Mouse (Mus musculus) kidney, adult 11 months (tissue): ENCODE data around the gene Bhmt.

ENCODE experiments used
- DNase-seq: peaks from one replicate; pipeline ENCODE4 v3.0.0; 2022

Gene Bhmt

DNA sequence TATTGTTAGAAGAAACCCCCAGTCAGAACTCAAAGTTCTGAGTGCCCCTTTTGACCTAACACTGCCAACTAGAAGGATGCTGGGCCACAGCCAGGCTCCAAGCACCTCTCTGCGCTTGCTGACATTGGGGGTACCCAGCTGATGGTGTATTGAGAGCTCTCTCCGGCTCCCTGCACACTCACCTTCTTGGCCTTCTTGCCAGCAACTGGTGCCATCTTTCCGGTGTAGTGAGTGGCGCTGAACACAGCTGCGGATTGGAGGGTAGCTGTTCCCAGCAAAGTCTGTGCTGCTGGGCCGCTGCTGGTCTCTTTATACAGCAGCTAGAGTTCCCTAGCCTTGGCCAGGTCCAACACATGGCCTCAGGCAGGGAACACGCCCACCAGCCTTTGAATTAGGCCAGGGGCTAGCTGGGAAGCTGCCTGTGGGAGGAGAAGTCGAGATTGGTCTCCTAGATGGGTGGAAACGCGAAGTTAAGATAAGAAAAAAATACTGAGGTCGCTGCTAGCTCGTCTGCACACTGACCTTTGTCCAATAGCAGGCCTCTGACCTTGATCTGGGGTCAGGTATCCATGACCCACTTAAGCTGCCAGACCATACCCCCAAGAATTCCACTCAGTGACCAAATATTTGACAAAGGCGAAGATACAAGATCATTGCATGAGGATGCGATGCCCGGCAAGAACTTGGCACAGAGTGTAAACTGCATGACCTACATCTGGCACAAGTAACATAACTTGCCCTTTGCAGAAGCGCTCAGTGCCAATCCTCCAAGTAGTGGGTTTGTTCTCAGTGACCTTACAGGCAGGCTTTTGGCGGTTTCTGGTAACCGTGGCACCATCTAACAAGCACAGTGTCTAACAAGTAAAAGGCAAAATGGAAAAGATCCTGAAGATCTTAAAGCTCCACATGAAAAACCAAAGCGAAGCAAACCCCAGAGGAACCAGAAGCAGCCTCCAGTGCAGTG is at the start of gene Bhmt:
Gene Bhmt (minus strand): TSS at position 680 of the 964 bp plus-strand sequence.
- DNase-seq: peak; percentile 50

DNA sequence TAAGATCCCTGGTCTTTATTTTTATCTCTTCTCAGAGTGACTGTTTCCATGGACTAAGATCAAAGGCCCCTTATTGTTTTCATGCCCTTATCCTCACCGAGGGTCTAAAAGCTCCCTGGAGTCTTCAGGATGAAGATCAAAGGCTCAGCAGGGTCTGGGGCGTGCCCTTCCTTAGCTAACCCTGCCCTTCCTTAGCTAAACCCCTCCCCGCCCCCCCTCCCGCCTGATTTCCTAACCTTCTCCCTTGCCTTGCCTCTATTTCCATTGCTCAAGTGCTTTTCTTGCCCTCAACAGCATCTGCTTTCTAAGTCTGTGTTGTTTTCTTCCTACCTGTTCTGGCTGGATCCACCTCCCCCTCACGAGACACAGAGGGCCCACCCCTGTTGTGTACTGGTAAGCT is 49.6 kb upstream of the Bhmt start:
- no peak for DNase-seq

DNA sequence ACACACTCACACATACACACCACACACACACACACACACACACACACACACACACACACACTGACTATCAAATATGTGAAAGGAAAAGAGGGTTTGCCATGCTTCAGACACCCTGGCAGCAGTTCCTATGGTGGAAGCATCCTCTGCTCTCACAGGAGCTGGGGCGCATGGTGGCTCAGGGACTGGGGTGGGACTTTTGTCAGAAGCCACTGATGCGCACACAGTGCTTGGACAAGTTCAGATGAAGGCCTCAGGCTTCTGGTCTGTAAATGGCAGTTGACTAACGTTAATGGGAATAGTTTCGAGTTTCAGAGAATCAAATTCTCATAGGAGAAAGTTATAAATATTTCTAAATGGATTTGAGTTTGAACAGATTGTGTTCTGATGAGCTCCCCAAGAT is 47.5 kb upstream of the Bhmt start:
- DNase-seq: no peak

DNA sequence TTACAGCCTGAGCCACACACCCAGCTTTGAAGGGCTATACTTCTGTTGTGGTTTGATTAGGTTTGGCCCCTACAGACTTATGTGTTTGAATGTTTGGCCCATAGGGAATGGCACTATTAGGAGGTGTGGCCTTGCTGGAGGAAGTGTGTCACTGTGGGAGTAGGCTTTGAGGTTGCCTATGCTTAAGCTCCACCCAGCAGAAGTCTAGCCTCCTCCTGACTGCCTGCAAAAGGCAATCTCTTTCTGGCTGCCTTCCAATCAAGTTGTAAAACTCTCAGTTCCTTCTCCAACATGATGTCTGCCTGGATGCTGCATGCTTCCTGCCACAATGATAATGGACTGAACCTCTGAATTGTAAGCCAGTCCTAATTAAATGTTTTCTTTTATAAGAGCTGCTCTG is 45.6 kb upstream of the Bhmt start:
- no peak for DNase-seq

DNA sequence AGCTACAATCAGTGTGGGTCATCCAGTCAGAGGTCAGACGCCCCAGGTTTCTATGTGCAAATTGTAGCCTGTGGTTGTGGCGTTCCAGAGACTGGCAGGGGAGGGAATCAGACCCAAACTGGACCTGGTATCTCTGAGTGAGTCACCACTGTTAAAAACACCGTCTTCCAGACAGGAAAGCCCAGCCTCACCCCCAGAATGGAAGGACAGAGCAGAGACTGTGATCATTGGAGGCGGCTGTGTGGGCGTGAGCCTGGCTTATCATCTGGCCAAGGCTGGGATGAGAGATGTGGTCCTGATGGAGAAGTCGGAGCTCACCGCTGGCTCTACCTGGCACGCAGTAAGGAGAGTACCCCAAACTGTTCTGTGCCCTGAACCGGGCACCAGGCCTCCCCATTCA is 39.1 kb upstream of the Bhmt start:
- DNase-seq: no peak

DNA sequence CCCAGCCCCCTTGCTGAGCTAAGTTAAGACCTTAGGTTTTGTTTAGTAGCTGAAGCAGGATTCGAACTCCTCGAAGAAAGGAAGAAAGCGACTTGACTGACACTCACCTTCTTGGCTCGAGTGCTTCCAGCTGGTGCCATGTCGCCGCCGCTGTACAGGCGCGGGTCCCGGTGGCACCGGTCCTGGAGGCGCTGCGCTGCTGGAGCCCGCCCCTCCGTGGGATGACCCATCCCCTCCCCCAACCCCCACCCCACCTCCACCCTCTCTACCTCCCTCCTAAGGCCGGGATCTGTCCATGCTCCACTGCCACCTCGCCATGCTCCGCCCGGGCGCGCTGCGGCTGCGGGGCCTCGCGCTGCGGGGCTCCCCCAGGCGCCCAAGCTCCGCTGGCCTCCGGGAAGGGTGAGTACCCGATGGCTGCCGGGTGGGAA is 36.4 kb upstream of the Bhmt start, which contains the start of the genes Bhmt2 and Dmgdh:
Gene Bhmt2 (minus strand): TSS at position 172 of the 431 bp plus-strand sequence.
Gene Dmgdh (plus strand): TSS at position 303 of the 431 bp plus-strand sequence.
- peak; percentile 47 for DNase-seq

DNA sequence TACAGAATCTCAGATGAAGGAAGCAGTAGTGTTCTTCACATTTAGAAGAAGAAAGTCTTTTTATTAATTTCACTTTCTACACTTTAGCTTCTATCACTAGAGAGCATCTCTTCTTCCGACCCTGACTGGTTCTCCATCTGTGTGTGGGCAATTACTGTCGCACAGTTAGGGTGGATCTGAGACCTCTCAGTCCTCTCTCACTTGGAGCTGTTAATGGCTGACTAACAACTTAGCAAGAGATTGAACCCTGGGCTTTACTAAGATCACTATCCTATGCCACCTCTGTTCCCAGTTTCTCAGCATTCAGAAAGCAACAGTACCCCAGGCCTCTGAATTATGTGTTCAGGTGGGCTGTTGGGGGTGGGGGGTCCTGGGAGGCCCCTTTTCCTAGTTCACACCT is 35.5 kb upstream of the Bhmt start:
- DNase-seq: peak; percentile 30

DNA sequence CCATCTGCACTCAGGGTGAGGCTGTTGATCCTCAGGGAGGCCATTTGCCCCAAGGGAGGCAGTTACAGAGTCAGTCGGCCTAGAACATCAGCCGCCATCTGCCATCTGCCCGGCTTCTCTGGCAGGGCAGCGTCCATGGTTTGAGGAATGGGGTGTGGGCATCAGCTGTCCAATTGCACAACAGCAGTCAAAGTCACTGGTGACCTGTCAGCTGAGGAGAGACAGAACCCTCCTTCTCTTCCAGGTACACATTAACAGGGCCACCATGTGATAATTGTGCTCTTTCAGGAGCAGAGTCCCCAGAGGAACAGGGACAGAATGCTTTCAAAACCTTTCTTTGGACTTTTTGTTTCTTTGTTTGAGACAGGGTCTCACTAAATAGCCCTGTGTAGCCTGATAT is 34.6 kb upstream of the Bhmt start:
- peak; percentile 78 for DNase-seq

DNA sequence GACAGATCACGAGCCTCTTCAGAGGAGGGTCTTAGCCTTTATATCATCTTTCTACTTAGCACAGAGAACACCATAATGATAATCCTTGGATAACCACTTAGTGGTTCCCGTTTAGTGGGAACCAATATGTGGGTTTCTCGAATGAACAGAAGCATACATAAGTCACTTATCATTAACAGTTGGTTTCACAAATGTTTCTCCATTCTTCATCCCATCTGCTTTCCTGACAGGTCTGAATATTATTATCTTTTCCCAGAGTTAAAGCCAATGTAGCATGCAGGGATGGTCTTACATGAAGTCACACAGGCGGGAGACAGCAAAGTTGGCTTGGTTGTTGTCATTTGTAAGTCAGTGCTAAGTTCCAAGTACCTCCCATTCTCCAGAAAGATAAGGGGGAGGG is 29.8 kb upstream of the Bhmt start:
- DNase-seq: no peak

DNA sequence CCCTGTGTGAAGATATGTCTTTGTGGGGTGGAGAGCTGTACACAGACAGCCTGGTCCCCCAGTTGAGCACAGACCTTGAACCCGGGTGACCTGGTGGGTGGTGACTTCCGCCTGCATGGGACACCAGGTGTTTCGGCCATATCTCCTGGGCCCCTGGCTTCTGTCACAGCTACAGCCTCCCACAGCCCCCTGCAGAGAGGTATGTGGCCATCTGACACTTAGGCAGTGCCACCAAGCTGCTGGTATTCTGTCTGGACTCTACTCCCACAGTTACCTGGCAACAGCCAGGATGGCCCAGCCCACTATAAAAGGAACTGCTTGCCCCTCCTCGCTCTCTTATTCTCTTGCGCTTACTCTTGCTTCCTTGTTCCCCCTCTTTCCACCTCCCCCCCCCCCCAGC is 20.2 kb upstream of the Bhmt start:
- DNase-seq: no peak

DNA sequence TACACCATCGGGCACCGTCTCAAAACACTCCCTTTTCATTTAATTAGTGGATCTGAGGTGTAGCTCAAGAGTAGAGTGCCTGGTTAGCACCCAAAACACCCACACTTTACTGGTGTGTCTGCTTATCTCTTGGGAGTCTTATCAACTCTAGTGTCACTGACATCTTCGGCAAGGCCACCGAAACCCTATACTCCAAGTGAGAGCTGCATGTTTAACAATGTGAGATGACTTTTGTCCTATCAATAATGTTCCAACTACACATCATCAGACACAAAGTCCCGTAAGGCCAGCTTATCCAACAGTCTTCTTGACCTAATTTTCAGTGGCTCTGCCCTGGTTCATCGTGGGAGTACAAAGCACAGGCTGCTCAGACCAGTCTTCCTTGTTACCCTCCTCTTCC is 15.6 kb upstream of the Bhmt start:
- DNase-seq: no peak

DNA sequence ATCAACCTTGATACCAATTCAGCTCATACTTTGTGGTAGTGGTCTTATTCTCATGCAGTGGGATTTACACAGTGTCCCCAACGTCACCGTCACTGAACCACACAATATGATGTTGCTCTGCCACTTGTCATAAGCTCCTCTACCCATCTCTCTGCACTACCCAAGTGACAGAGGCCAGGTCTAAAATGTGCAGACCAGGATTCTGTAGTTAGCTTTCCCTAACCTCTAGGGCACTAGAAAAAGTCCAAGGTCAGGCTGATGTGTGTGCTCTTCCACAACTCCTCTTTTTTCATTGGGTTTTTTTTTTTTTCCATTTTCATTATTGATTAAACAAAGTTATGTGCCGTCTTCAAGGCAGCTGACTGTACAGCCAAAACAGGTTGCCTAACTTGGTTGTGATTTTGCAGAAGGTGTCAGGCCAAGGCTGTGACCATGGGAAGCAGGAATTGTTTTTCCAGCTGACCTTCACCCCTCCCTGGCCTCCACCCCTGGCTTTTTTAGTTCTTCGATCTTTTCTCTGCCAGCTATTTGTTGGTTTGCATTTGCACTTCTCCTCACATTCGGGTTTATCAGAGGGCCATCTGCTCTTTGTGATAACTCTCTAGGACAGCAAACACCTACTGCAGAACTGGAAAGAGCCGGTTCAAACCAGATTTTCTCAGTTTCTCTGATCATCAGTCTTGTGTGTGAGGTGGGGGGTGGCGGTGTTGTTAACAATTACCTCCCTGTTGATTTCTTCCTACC is 10.8 kb upstream of the Bhmt start:
- peak; percentile 75 for DNase-seq

DNA sequence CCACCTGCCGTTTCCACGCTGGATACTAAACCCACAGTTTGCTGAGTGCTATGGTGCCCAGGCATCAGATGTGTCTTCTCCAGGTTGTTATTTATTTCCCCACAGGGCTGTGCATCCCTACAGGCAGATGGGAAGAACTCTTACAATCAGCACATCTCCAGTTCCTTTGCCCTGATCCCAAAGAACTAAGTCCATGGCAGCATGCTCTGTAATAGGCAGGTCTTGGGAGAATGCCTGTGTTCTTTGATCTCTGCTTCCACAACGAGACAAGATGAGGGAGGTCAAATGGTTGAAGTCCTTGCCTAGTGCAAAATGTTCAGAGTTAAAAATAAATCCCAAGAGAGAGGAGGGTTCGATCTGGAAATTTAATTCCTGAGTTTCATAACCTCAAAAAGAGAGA is 1.9 kb upstream of the Bhmt start:
- DNase-seq: peak; percentile 82

DNA sequence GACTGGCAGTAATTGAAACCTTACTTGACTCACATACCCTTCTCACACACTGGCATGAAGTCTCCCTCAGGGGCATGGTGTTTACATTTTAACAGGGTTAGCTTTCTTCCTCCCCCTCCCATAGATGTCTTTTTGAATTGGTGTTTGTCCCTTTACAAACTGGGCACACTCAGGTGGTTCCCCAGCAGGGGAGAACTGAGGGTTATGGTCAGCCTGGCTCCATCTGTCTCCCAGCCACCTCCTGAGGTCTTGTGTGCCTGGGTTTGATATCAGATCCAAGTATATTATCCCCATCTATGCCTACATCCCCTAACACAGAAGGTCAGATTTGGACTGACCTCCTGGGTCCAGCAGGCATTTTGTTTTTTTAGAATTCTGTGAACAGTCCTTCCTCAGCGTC is 1.2 kb downstream of the Bhmt start:
- no peak for DNase-seq

DNA sequence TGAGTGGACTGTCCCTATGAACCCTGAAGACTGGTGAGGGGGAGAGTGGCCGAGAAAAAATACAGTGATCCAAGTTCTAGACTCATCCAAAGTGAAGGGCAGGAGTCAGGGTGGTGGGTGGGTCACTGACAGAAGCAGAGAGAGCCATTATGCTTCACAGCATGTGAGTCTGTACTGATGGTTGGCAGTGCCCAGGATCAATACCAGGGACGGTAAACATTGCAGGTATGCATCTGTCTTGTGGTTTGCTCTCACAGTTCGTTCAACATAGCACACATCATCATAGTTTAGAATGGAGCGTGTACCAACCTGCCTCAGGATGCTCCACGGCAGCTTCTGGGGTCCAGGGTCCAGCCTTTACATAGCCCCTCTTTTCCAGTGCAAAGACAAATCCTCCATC is 4.8 kb downstream of the Bhmt start:
- no peak for DNase-seq

DNA sequence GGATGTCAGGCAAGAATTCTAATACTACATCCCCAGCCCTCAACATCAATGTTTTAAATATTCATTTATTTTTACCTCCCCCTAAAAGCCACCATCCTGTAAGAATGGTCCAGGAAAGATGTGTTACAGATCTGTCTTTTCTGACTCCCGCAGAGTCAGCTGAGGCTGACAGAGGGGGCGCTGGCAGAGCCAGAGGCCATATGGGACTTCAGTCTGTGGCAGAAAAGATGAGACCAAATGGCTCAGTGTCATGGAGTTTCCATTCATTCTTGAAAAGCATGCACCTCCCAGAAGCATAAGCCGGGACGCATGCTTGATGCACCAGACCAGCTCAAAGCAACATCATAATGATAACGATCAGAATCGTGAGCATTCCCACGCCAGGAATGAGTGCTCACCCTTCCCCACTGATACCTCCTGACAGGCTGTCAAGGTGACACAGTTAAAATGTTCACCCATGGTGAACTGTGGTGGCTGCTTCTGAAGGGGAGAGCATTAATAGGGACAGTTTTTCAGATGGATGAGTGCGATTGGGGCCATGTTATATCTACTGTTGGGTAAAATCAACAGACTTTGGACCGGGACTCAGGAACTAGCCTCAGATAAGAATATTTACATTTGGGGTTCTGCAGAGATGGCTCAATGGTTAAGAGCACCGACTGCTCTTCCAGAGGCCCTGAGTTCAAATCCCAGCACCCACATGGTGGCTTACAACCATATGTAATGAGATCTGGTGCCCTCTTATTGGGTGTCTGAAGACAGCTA is 6.6 kb downstream of the Bhmt start:
- DNase-seq: no peak

DNA sequence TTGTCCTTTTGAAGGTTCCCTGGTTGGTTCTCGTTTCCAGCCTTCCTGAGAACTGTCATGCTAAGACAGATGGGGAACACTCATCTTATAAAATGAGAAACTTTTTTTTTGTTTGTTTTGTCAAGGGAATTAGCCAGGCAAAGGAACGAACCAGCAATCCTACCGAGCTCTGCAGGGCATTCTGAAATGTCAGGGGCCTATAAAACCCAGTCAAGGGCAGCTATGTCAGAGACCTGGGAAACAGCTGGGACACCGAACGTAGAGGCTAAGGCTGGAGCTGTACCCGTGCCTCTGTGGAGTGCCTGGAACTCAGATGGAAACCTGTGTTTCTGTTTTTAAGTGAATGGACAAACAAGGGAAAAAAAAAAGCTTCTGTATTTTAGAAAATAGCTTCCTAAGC is 8.9 kb downstream of the Bhmt start:
- no peak for DNase-seq

DNA sequence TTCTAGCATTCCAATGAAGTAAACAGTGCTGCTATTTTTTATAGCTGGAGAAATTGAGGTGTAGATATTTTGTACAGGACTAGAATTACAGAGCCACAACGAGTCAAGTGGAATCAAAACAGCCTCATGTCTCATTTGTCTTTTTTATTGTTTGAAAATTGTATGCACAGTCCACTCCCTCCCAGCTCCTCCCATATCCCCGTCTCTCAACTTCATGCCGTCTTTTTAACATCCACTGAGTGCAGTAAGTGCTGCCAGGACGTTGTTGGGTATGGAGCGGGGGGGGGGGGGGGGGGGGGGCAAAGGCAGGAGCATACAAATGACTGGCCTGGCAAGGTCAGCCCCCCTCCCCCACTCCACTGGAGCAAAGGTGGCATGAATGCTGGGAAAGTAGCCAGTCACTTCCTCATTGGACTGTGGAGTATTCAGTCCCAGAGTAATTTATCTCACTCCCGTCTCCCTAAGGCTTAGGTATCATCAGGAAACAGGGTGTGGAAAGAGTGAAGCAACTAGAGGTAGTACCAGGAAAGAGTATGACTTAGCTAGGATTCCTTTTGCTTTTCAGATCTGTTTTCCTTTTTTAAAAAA is 23.3 kb downstream of the Bhmt start:
- DNase-seq: peak; percentile 88

DNA sequence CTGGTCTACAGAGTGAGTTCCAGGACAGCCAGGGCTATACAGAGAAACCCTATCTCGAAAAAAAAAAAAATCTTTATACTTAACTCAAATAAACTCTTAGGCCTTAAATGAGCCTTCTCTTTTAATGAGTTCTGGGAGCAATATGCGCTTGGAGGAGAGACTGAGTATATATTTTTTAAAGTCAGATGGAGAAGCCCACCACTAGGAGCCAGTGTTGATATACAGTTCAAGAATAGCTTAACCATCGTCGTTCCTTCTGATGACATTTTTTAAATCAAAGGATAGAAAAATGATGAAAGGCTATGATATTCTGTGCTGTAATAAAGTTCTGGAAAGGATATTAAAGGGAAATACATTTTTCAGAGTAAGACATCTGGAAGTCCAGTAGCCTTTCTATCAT is 24.0 kb downstream of the Bhmt start:
- DNase-seq: no peak

DNA sequence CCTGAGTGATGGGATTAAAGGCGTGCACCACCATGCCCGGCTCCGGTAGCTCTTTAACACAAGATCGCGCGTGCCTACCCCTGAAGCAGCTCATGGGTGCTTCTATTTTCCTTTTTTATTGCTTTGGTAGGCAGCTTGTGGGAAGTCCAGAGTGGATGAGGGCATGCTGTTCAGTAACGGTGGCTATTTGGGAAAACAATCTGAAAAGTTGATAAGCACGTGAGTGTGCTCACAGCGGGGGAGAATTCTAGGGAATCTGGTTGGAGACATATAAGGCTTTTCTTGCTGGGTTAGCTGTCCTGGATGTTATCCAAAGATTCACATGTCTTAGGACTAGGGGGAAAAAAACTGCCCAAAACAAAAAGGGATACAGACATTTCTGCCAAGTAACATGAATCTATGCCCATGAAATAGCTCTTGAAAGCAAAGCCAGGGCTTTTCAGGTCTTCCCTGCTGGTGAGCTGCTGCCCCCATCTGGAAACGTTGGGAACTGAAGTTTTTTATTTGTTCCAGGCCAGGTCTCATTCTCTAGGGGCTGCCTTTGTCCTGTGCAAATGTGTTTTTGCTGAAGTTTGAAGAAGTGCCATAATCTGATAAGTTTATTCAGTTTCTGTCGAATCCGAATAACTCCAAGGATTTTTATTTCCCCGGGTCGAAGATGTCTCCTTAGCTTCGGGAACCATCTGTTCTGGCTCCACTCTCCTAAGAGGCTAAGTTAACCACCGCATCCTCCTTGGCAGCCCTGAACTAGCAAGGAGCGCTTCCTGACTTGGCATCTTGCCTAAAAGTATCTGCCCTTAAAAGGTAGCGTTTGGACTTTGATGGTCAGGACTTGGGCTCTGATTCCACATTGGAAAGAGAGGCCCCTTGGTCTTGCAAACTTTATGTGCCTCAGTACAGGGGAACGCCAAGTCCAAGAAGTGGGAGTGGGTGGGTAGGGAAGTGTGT is 24.8 kb downstream of the Bhmt start:
- DNase-seq: peak; percentile 75

DNA sequence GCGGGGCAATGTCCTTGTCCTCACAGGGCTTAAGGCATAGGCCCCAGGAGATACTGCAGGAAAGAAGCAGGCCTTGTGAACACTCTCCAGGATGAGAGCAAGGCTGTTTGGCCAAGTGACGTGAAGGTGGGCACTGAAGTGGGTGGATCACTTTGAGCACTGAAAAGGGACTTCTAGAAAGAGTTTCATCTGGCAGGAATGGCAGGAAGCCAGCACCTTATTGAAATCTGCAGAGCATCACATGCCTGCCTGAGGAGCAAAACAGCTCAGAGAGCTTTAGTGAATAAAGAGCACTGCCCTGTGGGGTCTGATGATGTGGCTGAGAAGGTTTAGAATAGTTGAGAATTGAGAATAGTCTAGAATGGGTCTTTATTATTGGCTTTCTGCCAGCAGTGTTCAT is 29.3 kb downstream of the Bhmt start:
- DNase-seq: peak; percentile 11

DNA sequence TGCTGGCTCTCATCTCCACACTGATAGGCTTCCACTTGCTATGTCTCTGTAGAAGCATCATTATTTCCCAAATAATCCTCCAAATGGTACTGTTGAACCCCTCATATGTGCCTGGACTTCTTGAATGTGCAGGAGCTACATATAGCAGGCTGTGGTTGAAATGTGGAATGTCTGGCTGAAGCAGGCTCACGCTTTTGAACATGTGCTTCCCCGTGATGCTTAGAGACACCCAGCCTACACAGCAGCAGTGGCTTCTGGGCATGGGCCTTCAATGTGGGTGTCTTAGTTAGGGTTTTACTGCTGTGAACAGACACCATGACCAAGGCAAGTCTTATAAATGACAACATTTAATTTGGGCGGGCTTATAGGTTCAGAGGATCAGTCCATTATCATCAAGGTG is 30.1 kb downstream of the Bhmt start:
- DNase-seq: no peak
